In the genomic region with DNA sequence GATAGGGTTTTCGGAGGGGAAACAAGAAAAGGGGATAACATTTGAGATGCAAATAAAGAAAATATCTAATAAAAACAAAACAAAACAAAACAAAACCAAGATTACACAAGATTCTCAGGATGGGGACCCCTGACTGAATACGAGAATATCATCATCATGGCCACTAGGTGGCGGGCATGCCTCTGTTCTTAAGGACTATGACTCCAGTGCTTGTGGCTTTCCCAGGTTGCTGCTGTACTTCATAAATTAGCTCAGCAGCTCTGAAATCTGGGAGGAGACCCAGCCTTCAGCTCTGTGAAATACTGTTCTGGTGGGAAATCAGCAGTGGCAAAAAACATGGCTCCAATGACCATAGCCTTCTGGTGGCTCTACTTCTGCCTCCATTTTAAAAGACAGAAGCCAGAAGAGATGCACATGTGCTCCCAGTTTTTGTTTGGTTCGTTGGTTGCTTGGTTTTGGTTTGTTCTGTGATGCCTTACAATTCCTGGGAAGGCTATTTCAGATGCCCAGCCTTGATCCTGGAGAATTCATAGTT, we compare ENCODE assay signal across 9 mouse cellular contexts. TPM values are rescaled to one million over a fixed set of nuclear protein-coding genes. Genes with fewer than 3 reads are reported as not detected.
A peak's percentile ranks its signal among the peaks of the same experiment; 100 is the strongest.
DNase-seq lines count a peak whose midpoint lies in the region; ATAC-seq and TF ChIP-seq lines count a peak whose summit lies in the region.
"Had no signal": no experiment of that assay in that cellular context is flagged by ENCODE, and none has a peak within 500 bp of the region (broad histone marks: within the 10 kb centered on the region; RNA-seq: fewer than 3 reads in every experiment).

No protein-coding gene starts in this region.

- no peak overlapping the region for H3K4me2 ChIP-seq in forebrain, postnatal 0 days (ENCODE audit: low read depth)
- H3K4me2 ChIP-seq in hindbrain, embryonic 14.5 days (replicated peaks), result no peak overlapping the region
- no peak overlapping the region for H3K4me2 ChIP-seq in lung, postnatal 0 days (replicated peaks; ENCODE audit: low read depth, low read length)
- H3K4me2 ChIP-seq: limb, embryonic 15.5 days had no signal

- no peak overlapping the region for H3K27ac ChIP-seq in forebrain, postnatal 0 days (ENCODE audit: low read depth, low read length)
- H3K27ac ChIP-seq in hindbrain, embryonic 14.5 days, result no peak overlapping the region
- H3K27ac ChIP-seq in lung, postnatal 0 days (ENCODE audit: low read length), result no peak overlapping the region
- H3K27ac ChIP-seq: limb, embryonic 15.5 days had no signal

- H3K9me3 ChIP-seq in forebrain, postnatal 0 days (ENCODE audit: low read length), result no peaks in the 10 kb centered on the region
- H3K9me3 ChIP-seq in hindbrain, embryonic 14.5 days (ENCODE audit: control insufficient read depth, low read length), result no peaks in the 10 kb centered on the region
- H3K9me3 ChIP-seq in lung, postnatal 0 days (ENCODE audit: low read length), result no peaks in the 10 kb centered on the region
- H3K9me3 ChIP-seq: limb, embryonic 15.5 days had no signal

- no peaks in the 10 kb centered on the region for H3K36me3 ChIP-seq in forebrain, postnatal 0 days (ENCODE audit: insufficient read depth)
- no peaks in the 10 kb centered on the region for H3K36me3 ChIP-seq in hindbrain, embryonic 14.5 days (replicated peaks; ENCODE audit: control insufficient read depth, insufficient read depth)
- H3K36me3 ChIP-seq in lung, postnatal 0 days (ENCODE audit: insufficient read depth, low read length), result no peaks in the 10 kb centered on the region
- H3K36me3 ChIP-seq: limb, embryonic 15.5 days had no signal

- peak; percentile 54 for DNase-seq in MN1 (ENCODE audit: low spot score)
- peak; percentile 31 for DNase-seq in cerebellum, adult 11-12 months
- DNase-seq in forebrain, postnatal 0 days, result peak; percentile 83
- DNase-seq in hindbrain, embryonic 14.5 days (ENCODE audit: low spot score), result peak; percentile 80
- peak; percentile 66 for DNase-seq in layer of hippocampus, adult 9-11 months
- peak; percentile 90 for DNase-seq in lung, postnatal 0 days (ENCODE audit: low spot score)
- peak; percentile 66 for DNase-seq in ovary, postnatal 36 days (ENCODE audit: low spot score)
- DNase-seq in thymus, postnatal 25 days, result peak; percentile 68

- ATAC-seq in forebrain, postnatal 0 days, result peak; percentile 87
- ATAC-seq in hindbrain, embryonic 14.5 days (ENCODE audit: low FRiP score), result peak; percentile 88
- ATAC-seq in lung, postnatal 0 days, result peak; percentile 75

- no peak for TF ChIP-seq EP300 in lung, postnatal 0 days (IDR thresholded peaks at IDR 0.05)

- TF ChIP-seq CTCF in forebrain, postnatal 0 days (IDR thresholded peaks at IDR 0.05; ENCODE audit: low read depth), result peak; percentile 83
- peak; percentile 85 for TF ChIP-seq CTCF in lung, postnatal 0 days (IDR thresholded peaks at IDR 0.05)

- no peak overlapping the region for H3K9ac ChIP-seq in forebrain, postnatal 0 days
- no peak overlapping the region for H3K9ac ChIP-seq in hindbrain, embryonic 14.5 days
- H3K9ac ChIP-seq in lung, postnatal 0 days (replicated peaks; ENCODE audit: low read depth), result no peak overlapping the region
- H3K9ac ChIP-seq: limb, embryonic 15.5 days had no signal

- H3K4me3 ChIP-seq in forebrain, postnatal 0 days (ENCODE audit: low read depth, low read length), result no peak overlapping the region
- H3K4me3 ChIP-seq in hindbrain, embryonic 14.5 days (replicated peaks; ENCODE audit: low read length), result no peak overlapping the region
- H3K4me3 ChIP-seq in lung, postnatal 0 days (ENCODE audit: low read depth, low read length), result no peak overlapping the region
- H3K4me3 ChIP-seq: limb, embryonic 15.5 days had no signal

- 19% methylated on average over 4 of the region's 4 CpGs for WGBS in forebrain, postnatal 0 days
- WGBS in hindbrain, embryonic 14.5 days, result 25% methylated on average over 4 of the region's 4 CpGs
- 16% methylated on average over 4 of the region's 4 CpGs for WGBS in lung, postnatal 0 days

- H3K27me3 ChIP-seq in forebrain, postnatal 0 days (ENCODE audit: insufficient read depth, low read length), result no peaks in the 10 kb centered on the region
- no peaks in the 10 kb centered on the region for H3K27me3 ChIP-seq in hindbrain, embryonic 14.5 days (ENCODE audit: control insufficient read depth, insufficient read depth, low read length)
- H3K27me3 ChIP-seq in lung, postnatal 0 days (replicated peaks; ENCODE audit: insufficient read depth, low read length), result no peaks in the 10 kb centered on the region
- H3K27me3 ChIP-seq: limb, embryonic 15.5 days had no signal

- no peaks in the 10 kb centered on the region for H3K4me1 ChIP-seq in forebrain, postnatal 0 days (ENCODE audit: insufficient read depth)
- H3K4me1 ChIP-seq in hindbrain, embryonic 14.5 days (replicated peaks; ENCODE audit: control insufficient read depth, insufficient read depth, low read length), result no peaks in the 10 kb centered on the region
- H3K4me1 ChIP-seq in lung, postnatal 0 days (ENCODE audit: insufficient read depth, low read depth, low read length), result no peaks in the 10 kb centered on the region
- H3K4me1 ChIP-seq: limb, embryonic 15.5 days had no signal

RNA-seq across cellular contexts. Expression of gene Serpinb1c, which starts 4.5 kb away (rescaled TPM):
- total RNA-seq in forebrain, postnatal 0 days (2014; rRNA removed), result not detected in 2 replicates
- polyA plus RNA-seq in forebrain, postnatal 0 days (2015; fragmentation: Nextera tagmentation; extraction: Ambion mirVana), result 0.11 TPM in 1 of 2 replicates, not detected in the other
- polyA plus RNA-seq in hindbrain, embryonic 14.5 days (2014; fragmentation: Nextera tagmentation; extraction: Ambion mirVana), result not detected in 2 replicates
- polyA plus RNA-seq in lung, postnatal 0 days (2015; fragmentation: Nextera tagmentation; extraction: Ambion mirVana), result 0.07 and 0.11 TPM in 2 replicates
- polyA plus RNA-seq: limb, embryonic 15.5 days had no signal

RNA-seq across cellular contexts. Expression of gene Serpinb1a, which starts 51.6 kb away (rescaled TPM):
- 0.48 and 1.2 TPM in 2 replicates for total RNA-seq in forebrain, postnatal 0 days (2014; rRNA removed)
- polyA plus RNA-seq in forebrain, postnatal 0 days (2015; fragmentation: Nextera tagmentation; extraction: Ambion mirVana), result 3.5 and 4.2 TPM in 2 replicates
- 2.5 and 2.6 TPM in 2 replicates for polyA plus RNA-seq in hindbrain, embryonic 14.5 days (2014; fragmentation: Nextera tagmentation; extraction: Ambion mirVana)
- 32.0 and 33.2 TPM in 2 replicates for polyA plus RNA-seq in lung, postnatal 0 days (2015; fragmentation: Nextera tagmentation; extraction: Ambion mirVana)

Comparison
In these comparisons a context has a peak if more than half of its experiments do, and no peak if none do; other contexts are left out.
1. DNase-seq: peak in every context shown above with its lines; median percentile 90 in lung, postnatal 0 days; 83 in forebrain, postnatal 0 days; 80 in hindbrain, embryonic 14.5 days; 68 in thymus, postnatal 25 days; 66 in layer of hippocampus, adult 9-11 months; 66 in ovary, postnatal 36 days; 54 in MN1; 31 in cerebellum, adult 11-12 months.